Mouse (Mus musculus) liver, postnatal 0 days (tissue): ENCODE measurements around the gene Afg3l1.

Experiments
- CTCF ChIP-seq: sonication (generic); IDR thresholded peaks from 2 replicates; pipeline ENCODE4 v1.5.1; 2016; ENCODE audit warnings: antibody characterized with exemption, low read depth
- EP300 ChIP-seq: IDR thresholded peaks from 2 replicates; pipeline ENCODE4 v1.6.1; 2016; ENCODE audit warnings: antibody characterized with exemption, low read depth, mild to moderate bottlenecking

DNA sequence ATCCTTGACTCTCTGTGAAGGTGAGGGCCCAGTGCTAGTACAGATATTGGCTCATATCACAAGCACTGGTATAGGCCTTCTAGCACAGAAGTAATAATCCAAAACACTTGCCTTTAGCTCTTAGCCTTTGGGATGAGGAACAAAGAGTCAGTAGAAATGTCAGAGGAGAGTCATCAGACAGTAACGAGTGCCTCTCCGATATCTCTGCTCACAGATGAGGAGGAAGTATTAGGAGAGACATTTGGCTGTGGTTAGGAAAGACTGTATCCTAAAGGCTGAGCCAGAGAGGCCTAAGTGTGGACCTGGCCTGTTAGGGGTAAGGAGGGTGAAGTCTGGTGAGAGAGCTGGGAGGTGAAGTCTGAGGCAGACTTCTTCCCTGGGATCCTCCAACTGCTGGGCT is 35.9 kb upstream of the Afg3l1 start:
- TF ChIP-seq CTCF (no peak), EP300 (no peak)
